Mouse (Mus musculus): ENCODE results near the gene Znhit1.

- TF ChIP-seq CTCF (IDR thresholded peaks at IDR 0.05; ENCODE audit: low read depth) (no peak), EP300 (IDR thresholded peaks at IDR 0.05; ENCODE audit: low read depth) (no peak)
Observed at GRCm38 (mm10) chr5:136957250-136957649, 30.6 kb downstream of the Znhit1 start.

Measured in heart, postnatal 0 days (tissue).